Mouse (Mus musculus) kidney, adult 11 months (tissue): ENCODE data around the gene Stk11ip.

Source experiments
- DNase-seq: peaks from one replicate; pipeline ENCODE4 v3.0.0; 2022

The Stk11ip gene

DNA sequence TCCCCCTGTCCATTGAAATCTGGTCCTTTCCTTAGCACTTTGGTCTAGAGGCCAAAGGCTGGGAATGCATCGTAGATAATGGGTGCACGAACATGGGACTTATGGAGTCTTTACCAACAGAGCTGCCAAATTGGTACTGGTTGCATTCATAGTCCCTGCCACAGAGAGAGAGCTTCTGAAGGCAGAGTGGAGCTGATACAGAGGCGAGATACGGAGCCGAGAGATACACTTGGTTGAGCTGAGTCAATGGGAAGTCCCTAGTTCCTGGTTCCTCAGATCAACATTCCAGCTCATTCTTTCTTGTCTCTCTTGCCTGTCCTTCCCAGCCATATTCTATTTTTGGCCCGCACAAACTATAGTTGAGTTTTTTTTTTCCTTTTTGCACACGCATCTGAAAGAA, 52.4 kb downstream of the Stk11ip start:
- no peak for DNase-seq

DNA sequence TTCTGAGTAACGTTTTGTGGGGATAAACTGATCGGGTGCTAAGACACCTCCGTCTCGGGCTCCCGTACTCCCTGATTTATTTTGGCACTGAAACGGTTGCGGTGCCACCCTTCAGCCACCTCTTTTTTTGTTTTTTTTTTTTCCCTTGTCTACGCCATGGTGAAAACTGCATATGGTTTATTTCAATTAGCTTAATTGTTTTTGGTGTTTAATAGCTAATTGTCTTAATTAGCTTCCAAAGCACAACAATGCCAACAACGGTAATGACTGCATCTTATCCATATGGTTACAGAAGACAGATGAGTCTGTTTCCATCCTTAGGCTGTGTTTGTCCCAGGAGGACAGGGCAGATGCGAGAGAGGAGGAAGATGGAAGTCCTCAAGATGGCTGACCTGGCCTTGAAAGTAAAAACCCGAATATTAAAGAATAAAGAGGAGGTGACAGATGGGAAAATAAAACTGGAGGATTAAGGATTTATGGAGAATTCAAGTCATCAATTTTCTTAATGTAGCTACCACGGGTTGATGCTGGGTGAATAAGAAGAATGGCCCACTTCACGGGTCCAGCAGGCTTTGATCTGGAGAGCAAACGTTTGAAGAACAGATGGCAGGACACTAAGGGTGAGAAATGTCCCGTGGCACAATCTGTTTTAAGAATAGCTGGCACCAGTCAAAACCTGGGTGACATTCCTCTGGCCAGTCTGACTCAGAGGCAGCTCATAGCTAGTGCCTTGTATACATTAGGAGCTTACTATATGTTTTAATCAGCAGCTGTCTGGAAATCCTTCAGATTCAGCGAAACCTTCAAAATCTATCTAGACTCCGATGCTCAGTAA, 53.4 kb downstream of the Stk11ip start:
- no peak for DNase-seq

DNA sequence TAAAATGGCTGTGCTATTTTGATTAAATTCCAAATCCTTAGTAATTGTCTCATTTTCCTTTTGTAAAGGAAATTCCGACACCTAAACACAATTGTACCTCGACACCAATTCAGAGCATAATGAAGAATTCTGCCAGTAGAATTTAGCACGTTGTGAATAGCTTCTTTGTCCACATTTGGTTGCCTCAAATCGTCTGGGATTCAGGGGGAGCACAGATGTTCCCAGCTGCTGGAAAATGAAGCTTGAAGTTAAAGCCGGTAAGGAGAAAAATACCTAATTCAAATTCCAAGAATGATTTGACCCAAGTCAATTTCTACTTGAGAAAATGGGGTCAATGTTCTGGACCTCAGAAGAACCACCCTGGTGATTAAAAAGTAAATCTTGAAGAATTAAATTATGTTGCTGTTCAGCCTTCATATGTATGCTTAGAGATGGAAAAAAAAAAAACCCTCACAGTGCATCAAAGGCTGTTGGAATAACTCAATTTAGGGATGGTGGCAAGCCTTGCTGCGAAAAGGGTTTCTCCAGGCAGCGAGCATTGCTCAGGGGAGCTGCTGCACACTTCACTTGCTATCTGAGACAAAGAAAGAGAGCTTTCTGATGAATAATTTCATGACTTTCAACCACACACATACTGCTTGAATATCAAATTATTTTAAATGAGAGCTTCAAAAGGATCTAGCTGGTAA, 60.8 kb downstream of the Stk11ip start:
- no peak for DNase-seq

DNA sequence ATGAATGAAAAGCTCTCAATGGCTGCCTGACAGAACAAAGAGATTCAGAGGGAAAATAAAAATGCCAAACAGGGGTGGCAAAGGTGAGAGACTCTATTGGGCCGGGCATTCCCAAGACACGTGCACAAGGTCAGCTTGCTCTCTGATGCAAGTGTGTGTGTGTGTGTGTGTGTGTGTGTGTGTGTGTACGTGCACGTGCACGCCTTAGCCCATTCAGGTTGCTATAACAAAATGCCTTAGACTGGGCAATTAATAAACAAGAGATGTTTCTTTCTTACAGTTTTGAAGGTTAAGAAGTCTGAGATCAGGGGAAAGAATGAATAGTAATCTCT, 61.3 kb downstream of the Stk11ip start:
- DNase-seq = no peak

DNA sequence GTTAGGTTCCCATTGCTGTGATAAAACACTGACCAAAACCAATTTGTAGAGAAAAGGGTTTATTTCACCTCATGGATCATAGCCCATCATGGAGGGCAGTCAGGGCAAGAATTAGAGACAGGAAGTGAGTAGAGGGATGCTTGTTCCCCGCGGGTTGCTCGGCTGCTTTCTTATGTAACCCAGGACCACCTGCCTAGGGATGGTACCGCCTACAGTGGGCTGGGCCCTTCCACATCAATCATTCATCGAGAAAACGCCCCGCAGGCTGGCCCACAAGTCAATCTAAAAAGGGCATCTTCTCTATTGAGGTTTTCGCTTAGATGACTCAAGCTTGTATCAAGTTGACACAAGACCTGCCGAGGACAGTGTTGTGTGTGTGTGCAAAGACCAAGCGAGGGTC, 61.7 kb downstream of the Stk11ip start:
- no peak for DNase-seq

DNA sequence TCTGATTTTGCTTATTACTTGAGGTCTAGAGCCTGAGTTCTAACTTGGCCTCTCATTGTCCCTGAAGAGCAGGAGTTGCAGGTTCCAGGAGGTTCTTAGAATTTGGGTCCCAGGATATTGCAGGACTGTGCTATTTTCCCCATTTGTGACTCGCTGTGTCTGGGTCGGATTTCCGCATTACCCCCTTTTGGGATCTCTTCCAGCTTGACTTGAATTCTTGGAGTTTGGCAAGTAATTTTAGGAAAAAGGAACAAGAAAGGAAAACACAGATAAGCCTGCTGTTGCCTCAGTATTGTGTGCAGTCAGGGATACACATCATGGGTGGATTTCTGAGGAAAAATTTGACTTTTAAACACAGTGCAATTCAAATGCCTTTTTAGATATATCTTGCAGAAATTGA, 65.5 kb downstream of the Stk11ip start:
- no peak for DNase-seq
